Mouse (Mus musculus) sigmoid colon, adult 10 weeks (tissue): ENCODE results near the gene Lep. TPM values are rescaled to one million over a fixed set of nuclear protein-coding genes. Genes with fewer than 3 reads are reported as not detected.

Experiments
- polyA plus RNA-seq: library from polyadenylated mRNA; stranded (reverse); fragments of 350-450 nt; fragmentation: Illumina TruSeq; extraction: RNeasy Lipid Tissue Mini Kit (QIAGEN cat#74804); gene quantifications from one replicate; pipeline ENCODE4 v1.2.3, GENCODE M21; 2014; ENCODE audit warnings: low read depth, low replicate concordance

Gene Lep
- 0.69 TPM for polyA plus RNA-seq

GRCm38 (mm10) chr6:29059846-29060685, at the start of gene Lep:
Gene Lep, plus strand, starts transcription at chr6:29060220.

Other genes starting within 250 kb of the Lep start
- 0.22 TPM for gene Lrrc4, start 228.5 kb upstream of the Lep start, polyA plus RNA-seq
- gene Rbm28, start 104.8 kb downstream of the Lep start, polyA plus RNA-seq = 44.7 TPM
- gene Prrt4, start 119.4 kb downstream of the Lep start, polyA plus RNA-seq = not detected
- gene Impdh1, start 156.1 kb downstream of the Lep start, polyA plus RNA-seq = 3.3 TPM
- 8.4 TPM for gene Hilpda, start 212.3 kb downstream of the Lep start, polyA plus RNA-seq
- not detected for gene Fam71f2, start 219.4 kb downstream of the Lep start, polyA plus RNA-seq